Mouse (Mus musculus): Measurements from ENCODE around the gene Foxp4. TPM values are rescaled to one million over a fixed set of nuclear protein-coding genes. Genes with fewer than 3 reads are reported as not detected.

Foxp4 gene
- total and polyA plus RNA-seq, 3 experiments = 0.93 to 54.1 (median 21.6) TPM

- Histone ChIP-seq H3K4me1 (ENCODE audit: insufficient read depth, low read depth, low read length) (no peaks in the 10 kb centered on the region; the same call in 1 of the 2 replicates), H3K9me3 (replicated peaks) (peaks cover 23% of the 10 kb centered on the region), H3K27me3 (ENCODE audit: insufficient read depth, low read length) (no peaks in the 10 kb centered on the region), H3K4me3 (ENCODE audit: low read depth, low read length) (no peak overlapping the region), H3K36me3 (replicated peaks) (peaks cover 22% of the 10 kb centered on the region)
- ATAC-seq (ENCODE audit: extremely low read depth, insufficient number of reproducible peaks, low FRiP score, poor library complexity, severe bottlenecking) = no peak
- DNase-seq (ENCODE audit: low spot score) = no peak
- no peak for TF ChIP-seq POLR2AphosphoS5 (IDR thresholded peaks at IDR 0.05; ENCODE audit: insufficient replicate concordance, low read depth, low read length)
- no peak for TF ChIP-seq TAL1 (conservative IDR thresholded peaks at IDR 0.05; ENCODE audit: low read depth, low read length)
- TF ChIP-seq GATA2 (IDR thresholded peaks at IDR 0.05; ENCODE audit: borderline replicate concordance, low read depth, low read length) = no peak
- TF ChIP-seq CTCF (IDR thresholded peaks at IDR 0.05; ENCODE audit: low read depth, low read length) = no peak
- no peak for TF ChIP-seq GATA1 (IDR thresholded peaks at IDR 0.05; ENCODE audit: borderline replicate concordance, low read length)
These were observed 35.2 kb downstream of the Foxp4 start for GRCm38 (mm10) chr17:47889267-47889666.

DNA sequence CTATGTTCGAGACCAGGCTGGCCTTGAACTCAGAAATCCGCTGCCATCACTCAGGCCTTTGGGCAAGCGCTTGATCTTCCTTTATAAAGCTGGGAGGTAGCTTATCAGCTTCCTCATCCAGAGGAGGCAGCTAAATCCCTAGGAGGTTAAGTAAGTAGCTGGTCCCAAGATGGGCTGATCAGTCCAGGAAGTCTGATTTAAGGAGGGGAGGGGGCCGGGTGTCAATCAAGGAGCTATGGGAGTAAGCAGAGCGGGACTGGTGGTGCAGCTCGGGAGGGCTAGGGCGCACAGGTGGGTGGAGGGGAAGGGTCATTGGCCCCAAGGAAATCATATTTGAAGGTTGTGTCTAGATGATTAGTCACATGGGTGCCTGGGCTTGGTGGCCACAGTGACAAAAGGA is 35.8 kb downstream of the Foxp4 start:
- H3K27me3 ChIP-seq (ENCODE audit: insufficient read depth, low read length) = no peaks in the 10 kb centered on the region
- no peak for ATAC-seq (ENCODE audit: extremely low read depth, insufficient number of reproducible peaks, low FRiP score, poor library complexity, severe bottlenecking)
- no peak overlapping the region for H3K4me3 ChIP-seq (ENCODE audit: low read depth, low read length)
- peaks cover 23% of the 10 kb centered on the region for H3K36me3 ChIP-seq (replicated peaks)
- no peaks in the 10 kb centered on the region; the same call in 1 of the 2 replicates for H3K4me1 ChIP-seq (ENCODE audit: insufficient read depth, low read depth, low read length)
- TF ChIP-seq GATA1 (IDR thresholded peaks at IDR 0.05; ENCODE audit: borderline replicate concordance, low read length) (no peak), GATA2 (IDR thresholded peaks at IDR 0.05; ENCODE audit: borderline replicate concordance, low read depth, low read length) (no peak), POLR2AphosphoS5 (IDR thresholded peaks at IDR 0.05; ENCODE audit: insufficient replicate concordance, low read depth, low read length) (no peak), TAL1 (conservative IDR thresholded peaks at IDR 0.05; ENCODE audit: low read depth, low read length) (no peak), CTCF (IDR thresholded peaks at IDR 0.05; ENCODE audit: low read depth, low read length) (no peak)
- no peak for DNase-seq (ENCODE audit: low spot score)
- H3K9me3 ChIP-seq (replicated peaks) = peaks cover 28% of the 10 kb centered on the region

- TF ChIP-seq GATA2 (IDR thresholded peaks at IDR 0.05; ENCODE audit: borderline replicate concordance, low read depth, low read length) (no peak), GATA1 (IDR thresholded peaks at IDR 0.05; ENCODE audit: borderline replicate concordance, low read length) (no peak), TAL1 (conservative IDR thresholded peaks at IDR 0.05; ENCODE audit: low read depth, low read length) (no peak), POLR2AphosphoS5 (IDR thresholded peaks at IDR 0.05; ENCODE audit: insufficient replicate concordance, low read depth, low read length) (no peak), CTCF (IDR thresholded peaks at IDR 0.05; ENCODE audit: low read depth, low read length) (no peak)
- Histone ChIP-seq H3K9me3 (replicated peaks) (peaks cover 28% of the 10 kb centered on the region), H3K4me1 (ENCODE audit: insufficient read depth, low read depth, low read length) (no peaks in the 10 kb centered on the region; the same call in 1 of the 2 replicates), H3K36me3 (replicated peaks) (peaks cover 22% of the 10 kb centered on the region), H3K4me3 (ENCODE audit: low read depth, low read length) (no peak overlapping the region), H3K27me3 (ENCODE audit: insufficient read depth, low read length) (no peaks in the 10 kb centered on the region)
- ATAC-seq (ENCODE audit: extremely low read depth, insufficient number of reproducible peaks, low FRiP score, poor library complexity, severe bottlenecking) (no peak), DNase-seq (ENCODE audit: low spot score) (no peak)
These were observed 36.3 kb downstream of the Foxp4 start for GRCm38 (mm10) chr17:47888155-47888455.

GRCm38 (mm10) chr17:47887381-47888154 is 36.9 kb downstream of the Foxp4 start:
- no peak overlapping the region for H3K4me3 ChIP-seq (ENCODE audit: low read depth, low read length)
- H3K9me3 ChIP-seq (replicated peaks) = peaks cover 28% of the 10 kb centered on the region
- no peaks in the 10 kb centered on the region for H3K27me3 ChIP-seq (ENCODE audit: insufficient read depth, low read length)
- no peak for ATAC-seq (ENCODE audit: extremely low read depth, insufficient number of reproducible peaks, low FRiP score, poor library complexity, severe bottlenecking)
- TF ChIP-seq GATA2 (IDR thresholded peaks at IDR 0.05; ENCODE audit: borderline replicate concordance, low read depth, low read length) (no peak), GATA1 (IDR thresholded peaks at IDR 0.05; ENCODE audit: borderline replicate concordance, low read length) (no peak), CTCF (IDR thresholded peaks at IDR 0.05; ENCODE audit: low read depth, low read length) (no peak), TAL1 (conservative IDR thresholded peaks at IDR 0.05; ENCODE audit: low read depth, low read length) (no peak), POLR2AphosphoS5 (IDR thresholded peaks at IDR 0.05; ENCODE audit: insufficient replicate concordance, low read depth, low read length) (no peak)
- H3K36me3 ChIP-seq (replicated peaks) = peaks cover 22% of the 10 kb centered on the region
- H3K4me1 ChIP-seq (ENCODE audit: insufficient read depth, low read depth, low read length) = no peaks in the 10 kb centered on the region; the same call in 1 of the 2 replicates
- DNase-seq (ENCODE audit: low spot score) = no peak

DNA sequence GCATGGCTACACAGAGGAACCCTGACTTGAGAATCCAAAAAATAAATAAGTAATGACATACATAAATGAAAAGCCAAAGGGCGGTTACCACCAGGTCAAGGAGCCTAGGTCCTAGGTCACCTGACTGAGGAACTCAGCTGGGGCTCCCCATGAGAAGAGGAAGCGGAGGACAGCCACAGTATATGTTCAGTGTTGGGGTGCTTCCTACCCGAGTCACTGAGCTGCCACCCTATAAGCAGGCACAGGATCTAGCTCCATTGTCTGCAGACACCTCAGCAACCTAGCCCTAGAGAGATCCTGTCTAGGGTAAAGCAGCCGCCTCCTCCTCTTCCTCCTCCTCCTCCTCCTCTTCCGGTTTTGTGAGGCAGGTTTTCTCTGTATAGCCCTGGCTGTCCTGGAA is 41.3 kb downstream of the Foxp4 start:
- ATAC-seq (ENCODE audit: extremely low read depth, insufficient number of reproducible peaks, low FRiP score, poor library complexity, severe bottlenecking) (0 out of 2 replicates have a peak, but pooled peaks have one; percentile 54), DNase-seq (ENCODE audit: low spot score) (no peak)
- H3K9me3 ChIP-seq (replicated peaks) = peaks cover 32% of the 10 kb centered on the region
- no peak for TF ChIP-seq POLR2AphosphoS5 (IDR thresholded peaks at IDR 0.05; ENCODE audit: insufficient replicate concordance, low read depth, low read length)
- no peak for TF ChIP-seq GATA1 (IDR thresholded peaks at IDR 0.05; ENCODE audit: borderline replicate concordance, low read length)
- TF ChIP-seq CTCF (IDR thresholded peaks at IDR 0.05; ENCODE audit: low read depth, low read length) = no peak
- no peak for TF ChIP-seq TAL1 (conservative IDR thresholded peaks at IDR 0.05; ENCODE audit: low read depth, low read length)
- TF ChIP-seq GATA2 (IDR thresholded peaks at IDR 0.05; ENCODE audit: borderline replicate concordance, low read depth, low read length) = no peak
- peaks cover 55% of the 10 kb centered on the region for H3K36me3 ChIP-seq (replicated peaks)
- no peaks in the 10 kb centered on the region; the same call in 1 of the 2 replicates for H3K4me1 ChIP-seq (ENCODE audit: insufficient read depth, low read depth, low read length)
- H3K27me3 ChIP-seq (ENCODE audit: insufficient read depth, low read length) = no peaks in the 10 kb centered on the region
- no peak overlapping the region for H3K4me3 ChIP-seq (ENCODE audit: low read depth, low read length)

GRCm38 (mm10) chr17:47881330-47881729 is 43.1 kb downstream of the Foxp4 start:
- no peak for ATAC-seq (ENCODE audit: extremely low read depth, insufficient number of reproducible peaks, low FRiP score, poor library complexity, severe bottlenecking)
- H3K4me1 ChIP-seq (ENCODE audit: insufficient read depth, low read depth, low read length) = no peaks in the 10 kb centered on the region

More at GRCm38 (mm10) chr17:47881330-47881729, 43.1 kb downstream of the Foxp4 start:
- peaks cover 45% of the 10 kb centered on the region for H3K9me3 ChIP-seq (replicated peaks)
- peaks cover 68% of the 10 kb centered on the region for H3K36me3 ChIP-seq (replicated peaks)
- H3K27me3 ChIP-seq (ENCODE audit: insufficient read depth, low read length) = no peaks in the 10 kb centered on the region
- no peak for DNase-seq (ENCODE audit: low spot score)
- no peak overlapping the region for H3K4me3 ChIP-seq (ENCODE audit: low read depth, low read length)
- TF ChIP-seq TAL1 (conservative IDR thresholded peaks at IDR 0.05; ENCODE audit: low read depth, low read length) (no peak), GATA2 (IDR thresholded peaks at IDR 0.05; ENCODE audit: borderline replicate concordance, low read depth, low read length) (no peak), CTCF (IDR thresholded peaks at IDR 0.05; ENCODE audit: low read depth, low read length) (no peak), POLR2AphosphoS5 (IDR thresholded peaks at IDR 0.05; ENCODE audit: insufficient replicate concordance, low read depth, low read length) (no peak), GATA1 (IDR thresholded peaks at IDR 0.05; ENCODE audit: borderline replicate concordance, low read length) (no peak)
